Mouse (Mus musculus): ENCODE data around the gene BC061212. TPM values are rescaled to one million over a fixed set of nuclear protein-coding genes. Genes with fewer than 3 reads are reported as not detected.
"Not testable (repeated sequence)": the region's sequence is repeated elsewhere in the genome, so short reads cannot be mapped to it uniquely, and the experiment has no call there.

Gene BC061212
- polyA plus RNA-seq (2012; rRNA removed) = not detected in 2 replicates

- not testable (repeated sequence) for H3K27me3 ChIP-seq (ENCODE audit: control insufficient read depth, insufficient read depth, low read length); H3K4me1 ChIP-seq (ENCODE audit: control insufficient read depth, insufficient read depth, insufficient read length, low read length); H3K36me3 ChIP-seq (ENCODE audit: control insufficient read depth, insufficient read depth, low read length); H3K27ac ChIP-seq (ENCODE audit: insufficient read depth, low read depth, low read length); H3K4me3 ChIP-seq (ENCODE audit: low read depth, low read length)
- WGBS = no CpG with 5 or more reads among the region's 1 CpGs
Observed at GRCm38 (mm10) chr5:94070445-94070844, at the start of gene BC061212. Gene BC061212 (minus strand): TSS chr5:94070545.

GRCm38 (mm10) chr5:94076085-94076484, 5.7 kb upstream of the BC061212 start, which contains the start of gene Gm6351:
Gene Gm6351 (plus strand): TSS chr5:94076385.
- not testable (repeated sequence) for H3K4me1 ChIP-seq (ENCODE audit: control insufficient read depth, insufficient read depth, insufficient read length, low read length); H3K4me3 ChIP-seq (ENCODE audit: low read depth, low read length); H3K27me3 ChIP-seq (ENCODE audit: control insufficient read depth, insufficient read depth, low read length); H3K27ac ChIP-seq (ENCODE audit: insufficient read depth, low read depth, low read length); H3K36me3 ChIP-seq (ENCODE audit: control insufficient read depth, insufficient read depth, low read length)
- WGBS = no CpG with 5 or more reads among the region's 3 CpGs

Other genes with a start within 250 kb of the BC061212 start
- gene Gm7792, start 226.8 kb downstream of the BC061212 start, polyA plus RNA-seq (2012; rRNA removed) = not detected in 2 replicates
- gene Gm16429, start 141.5 kb downstream of the BC061212 start, polyA plus RNA-seq (2012; rRNA removed) = not detected in 2 replicates
- not detected in 2 replicates for gene Gm6351, start 5.8 kb upstream of the BC061212 start, polyA plus RNA-seq (2012; rRNA removed)
- gene Gm3106, start 147.5 kb upstream of the BC061212 start, polyA plus RNA-seq (2012; rRNA removed) = not detected in 2 replicates
- not detected in 2 replicates for gene A430089I19Rik, start 236.3 kb upstream of the BC061212 start, polyA plus RNA-seq (2012; rRNA removed)
- not detected in 2 replicates for gene Gm6502, start 243.9 kb upstream of the BC061212 start, polyA plus RNA-seq (2012; rRNA removed)